9 mouse cellular contexts compared by ENCODE assay signal in genomic region chr3:129308102-129308752, GRCm38 (mm10). TPM values are rescaled to one million over a fixed set of nuclear protein-coding genes. Genes with fewer than 3 reads are reported as not detected.
DNase-seq lines count a peak whose midpoint lies in the region; ATAC-seq and TF ChIP-seq lines count a peak whose summit lies in the region.
"Had no signal": no experiment of that assay in that cellular context is flagged by ENCODE, and none has a peak within 500 bp of the region (broad histone marks: within the 10 kb centered on the region; RNA-seq: fewer than 3 reads in every experiment).

No protein-coding gene starts in this region.

- H3K36me3 ChIP-seq in heart, embryonic 10.5 days = no peaks in the 10 kb centered on the region
- H3K36me3 ChIP-seq in hindbrain, postnatal 0 days (ENCODE audit: insufficient read depth, low read length) = no peaks in the 10 kb centered on the region
- H3K36me3 ChIP-seq: liver, embryonic 13.5 days had no signal

- DNase-seq in heart, adult 8-10 months (ENCODE audit: low spot score) = peak; percentile 66
- DNase-seq in heart, embryonic 10.5 days (ENCODE audit: low spot score) = no peak
- DNase-seq in A20 (ENCODE audit: low read depth, low spot score) (peak; percentile 66), adipocyte (ENCODE audit: low spot score) (peak; percentile 66)
- peak; percentile 94 for DNase-seq in hindbrain, postnatal 0 days (ENCODE audit: low spot score)
- peak; percentile 79 for DNase-seq in naive thymus-derived CD4-positive, alpha-beta T cell, adult 2 months (ENCODE audit: low read depth)
- no peak for DNase-seq in adrenal gland, adult 8-10 months
- no peak for DNase-seq in right cerebral cortex, postnatal 10 days (ENCODE audit: low spot score in 2 of 2)
- DNase-seq: liver, embryonic 13.5 days had no signal

- 45% methylated on average over 10 of the region's 10 CpGs for WGBS in heart, embryonic 10.5 days
- WGBS in hindbrain, postnatal 0 days = 34% methylated on average over 10 of the region's 10 CpGs

- no peaks in the 10 kb centered on the region for H3K4me1 ChIP-seq in heart, embryonic 10.5 days
- no peaks in the 10 kb centered on the region for H3K4me1 ChIP-seq in hindbrain, postnatal 0 days (ENCODE audit: insufficient read depth, low read length)
- H3K4me1 ChIP-seq: liver, embryonic 13.5 days had no signal

- no peak overlapping the region for H3K27ac ChIP-seq in heart, embryonic 10.5 days
- no peak overlapping the region for H3K27ac ChIP-seq in hindbrain, postnatal 0 days
- H3K27ac ChIP-seq: liver, embryonic 13.5 days had no signal

- peak; percentile 68 for TF ChIP-seq CTCF in hindbrain, postnatal 0 days (IDR thresholded peaks at IDR 0.05; ENCODE audit: low read depth)

- H3K4me3 ChIP-seq in heart, embryonic 10.5 days = no peak overlapping the region
- no peak overlapping the region for H3K4me3 ChIP-seq in hindbrain, postnatal 0 days (ENCODE audit: low read length)
- H3K4me3 ChIP-seq: liver, embryonic 13.5 days had no signal

- no peaks in the 10 kb centered on the region for H3K27me3 ChIP-seq in heart, embryonic 10.5 days (ENCODE audit: insufficient read depth, poor library complexity, severe bottlenecking)
- H3K27me3 ChIP-seq in hindbrain, postnatal 0 days (ENCODE audit: insufficient read depth, low read length) = no peaks in the 10 kb centered on the region
- H3K27me3 ChIP-seq: liver, embryonic 13.5 days had no signal

- H3K9me3 ChIP-seq in heart, embryonic 10.5 days = no peaks in the 10 kb centered on the region
- no peaks in the 10 kb centered on the region for H3K9me3 ChIP-seq in hindbrain, postnatal 0 days (ENCODE audit: low read length)
- H3K9me3 ChIP-seq: liver, embryonic 13.5 days had no signal

- peak; percentile 82 for ATAC-seq in hindbrain, postnatal 0 days

- H3K9ac ChIP-seq in hindbrain, postnatal 0 days (replicated peaks; ENCODE audit: low read length) = no peak overlapping the region
- H3K9ac ChIP-seq: liver, embryonic 13.5 days had no signal

- no peak overlapping the region for H3K4me2 ChIP-seq in hindbrain, postnatal 0 days (ENCODE audit: low read depth, low read length)
- H3K4me2 ChIP-seq: liver, embryonic 13.5 days had no signal

RNA-seq across cellular contexts. Expression of gene Enpep, which starts 24.3 kb away (rescaled TPM):
- total RNA-seq in heart, adult 8-10 months (2022) = 1 to 10 TPM; 5.0 to 7.2 (median 6.2) TPM
- 5.1 and 8.8 TPM in 2 replicates for polyA plus RNA-seq in heart, embryonic 10.5 days (2016; fragmentation: Nextera tagmentation; extraction: Ambion mirVana)
- 1.5 and 7.7 TPM in 2 replicates for total RNA-seq in hindbrain, postnatal 0 days (2014; rRNA removed)
- polyA plus RNA-seq in hindbrain, postnatal 0 days (2015; fragmentation: Nextera tagmentation; extraction: Ambion mirVana) = 2.5 and 3.0 TPM in 2 replicates
- total RNA-seq in adrenal gland, adult 8-10 months (2022) = 10 to 100 TPM; 11.5 to 20.7 (median 16.1) TPM

Comparison
In these comparisons a context has a peak if more than half of its experiments do, and no peak if none do; other contexts are left out.
1. DNase-seq: peak in heart, adult 8-10 months (single experiment), A20 (single experiment), adipocyte (single experiment), hindbrain, postnatal 0 days (single experiment) and naive thymus-derived CD4-positive, alpha-beta T cell, adult 2 months (single experiment); none in heart, embryonic 10.5 days (single experiment), adrenal gland, adult 8-10 months (single experiment) and right cerebral cortex, postnatal 10 days (0 of 2).